Mouse (Mus musculus): Measurements from ENCODE around the gene 4933427D14Rik.

DNA sequence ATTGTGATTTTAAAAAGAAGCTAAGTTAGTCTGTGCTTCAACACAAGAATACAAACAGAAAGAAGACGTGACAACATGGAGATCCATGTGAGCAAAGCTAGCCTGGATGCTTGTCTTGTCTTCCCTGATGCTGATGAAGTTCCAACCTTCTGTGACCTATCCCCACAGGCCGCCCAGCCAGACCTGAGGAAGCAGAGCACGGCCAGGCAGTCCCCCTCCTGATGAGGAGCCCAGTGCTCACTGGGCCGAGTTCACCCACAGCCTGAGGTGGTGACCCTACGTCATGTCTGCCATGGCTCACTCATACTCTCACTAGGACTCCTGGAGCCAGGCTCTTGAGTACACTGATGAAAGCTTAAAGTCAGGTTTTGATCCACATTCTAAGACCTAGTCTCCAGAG lies 33.8 kb downstream of the 4933427D14Rik start:
- TF ChIP-seq POLR2A (IDR thresholded peaks at IDR 0.05; ENCODE audit: borderline replicate concordance, extremely low read depth, low read depth, low read length): no peak
- no peak for TF ChIP-seq CTCF (IDR thresholded peaks at IDR 0.05; ENCODE audit: insufficient read depth, low read length)
